Mouse (Mus musculus) CH12.LX (cell line): ENCODE data around the gene Bcl9l. TPM values are rescaled to one million over a fixed set of nuclear protein-coding genes. Genes with fewer than 3 reads are reported as not detected.

Experiments
- DNase-seq: peaks from one replicate; pipeline ENCODE4 v3.0.0-alpha.2; 2013; ENCODE audit errors: extremely low read depth
- H3K27ac ChIP-seq: 2 replicates; pipeline ENCODE4 v1.5.1; 2012; ENCODE audit warnings: low read depth, mild to moderate bottlenecking, control low read depth, moderate library complexity; ENCODE audit not compliant: insufficient read depth
- H3K27me3 ChIP-seq: replicated peaks from 2 replicates; pipeline ENCODE3; 2012; ENCODE audit warnings: inconsistent platforms
- H3K36me3 ChIP-seq, 2 experiments: replicated peaks in 1 of 2; 2 replicates each; pipeline versions ENCODE3 to v1.6.1; 2012; ENCODE audit warnings: inconsistent platforms in 1 of 2, low read length in 1 of 2, mild to moderate bottlenecking in 1 of 2, mixed read lengths in 1 of 2, moderate library complexity in 1 of 2; ENCODE audit not compliant: control insufficient read depth in 1 of 2, insufficient read depth in 1 of 2
- H3K4me1 ChIP-seq, 2 experiments: 2 replicates each; pipeline ENCODE4 v1.6.1; 2012; ENCODE audit warnings: inconsistent platforms in 1 of 2, moderate library complexity in 1 of 2; ENCODE audit not compliant: insufficient read depth in 2 of 2, control insufficient read depth in 1 of 2
- H3K4me2 ChIP-seq: 2 replicates; pipeline ENCODE4 v1.6.1; 2012; ENCODE audit warnings: low read depth, mild to moderate bottlenecking, control low read depth; ENCODE audit not compliant: poor library complexity, insufficient read depth, severe bottlenecking
- H3K4me3 ChIP-seq, 3 experiments: fragments of 150-350 bp in 1 of 3; sonication (generic) in 1 of 3; replicated peaks in 1 of 3; 2 replicates each; pipeline versions ENCODE3 to v1.5.1; 2011 to 2012; ENCODE audit warnings: low read depth in 2 of 3, low read length in 2 of 3, mild to moderate bottlenecking in 2 of 3, moderate library complexity in 2 of 3, control low read depth in 1 of 3, improper control_type of control experiment in 1 of 3, inconsistent platforms in 1 of 3, mixed read lengths in 1 of 3; ENCODE audit not compliant: poor library complexity in 1 of 3
- H3K79me2 ChIP-seq: replicated peaks from 2 replicates; pipeline ENCODE4 v1.6.1; 2012; ENCODE audit warnings: mild to moderate bottlenecking, moderate library complexity; ENCODE audit not compliant: control insufficient read depth, poor library complexity, insufficient read depth, severe bottlenecking; ENCODE audit errors: extremely low read depth
- H3K9ac ChIP-seq: 2 replicates; pipeline ENCODE4 v1.6.1; 2012; ENCODE audit warnings: low read depth, mild to moderate bottlenecking, control low read depth, moderate library complexity; ENCODE audit not compliant: insufficient read depth
- H3K9me3 ChIP-seq: replicated peaks from 2 replicates; pipeline ENCODE3; 2012; ENCODE audit warnings: low read length, inconsistent platforms, mixed read lengths
- GABPA ChIP-seq: IDR thresholded peaks from 2 replicates; pipeline ENCODE4 v1.6.1; 2012; ENCODE audit warnings: low read depth, low read length, improper control_type of control experiment, inconsistent platforms; ENCODE audit not compliant: insufficient replicate concordance
- JUN ChIP-seq: IDR thresholded peaks from 2 replicates; pipeline ENCODE4 v1.6.1; 2011; ENCODE audit warnings: low read depth, mild to moderate bottlenecking, low read length, improper control_type of control experiment, moderate library complexity; ENCODE audit not compliant: insufficient read depth
- KAT2A ChIP-seq: IDR thresholded peaks from 2 replicates; pipeline ENCODE4 v1.6.1; 2012; ENCODE audit warnings: low read length, improper control_type of control experiment, inconsistent platforms; ENCODE audit not compliant: insufficient replicate concordance
- TCF12 ChIP-seq: IDR thresholded peaks from 2 replicates; pipeline ENCODE4 v1.6.1; 2014; ENCODE audit warnings: low read depth, mild to moderate bottlenecking, inconsistent platforms, low read length, improper control_type of control experiment
- dilution Hi-C: fragments of 300-500 bp; cut with MboI; formaldehyde crosslinking; loops from 2 replicates; pipeline ENCODE4 v1.14.3; 2020; ENCODE audit warnings: low sequenced_read_pairs; ENCODE audit not compliant: extremely low pct_unique_long_range_greater_than_20kb, extremely low pct_ligation_motif_present
- in situ Hi-C: fragments of 300-500 bp; cut with MboI; formaldehyde crosslinking; loops from 3 replicates; pipeline ENCODE4 v1.14.3; 2019; ENCODE audit warnings: low sequenced_read_pairs, low pct_ligation_motif_present, low pct_unique_long_range_greater_than_20kb, mixed read lengths
- polyA plus RNA-seq: library from polyadenylated mRNA; unstranded; fragments of >175 nt; gene quantifications from 2 replicates; pipeline ENCODE4 v1.2.1, GENCODE M21; 2012; ENCODE audit warnings: low read depth; ENCODE audit not compliant: insufficient read length
- total RNA-seq, 2 experiments: library from RNA; depleted of rRNA; stranded (reverse); fragments of 300-350 nt in 1 of 2; fragments of >200 nt in 1 of 2; gene quantifications; 2 replicates each; pipeline ENCODE4 v1.2.3; 2012 to 2014

Gene Bcl9l
- total and polyA plus RNA-seq, 3 experiments = 0.67 to 7.5 (median 1.6) TPM

GRCm38 (mm10) chr9:44552161-44552560, 69.5 kb downstream of the Bcl9l start:
- no peaks in the 10 kb centered on the region for H3K79me2 ChIP-seq
- no peak overlapping the region for H3K4me3 ChIP-seq
- in situ Hi-C loops (no loop called here), dilution Hi-C loops (no loop called here)
- no peak overlapping the region for H3K4me2 ChIP-seq
- H3K27me3 ChIP-seq = no peaks in the 10 kb centered on the region
- peaks cover 6% of the 10 kb centered on the region for H3K9me3 ChIP-seq
- H3K36me3 ChIP-seq = peaks cover 0 to 2% of the 10 kb centered on the region in 2 experiments
- TF ChIP-seq JUN (no peak), KAT2A (no peak), TCF12 (no peak), GABPA (no peak)
- no peak overlapping the region for H3K27ac ChIP-seq
- no peak for DNase-seq
- H3K9ac ChIP-seq = no peak overlapping the region
- H3K4me1 ChIP-seq = peaks cover 0 to 8% of the 10 kb centered on the region in 2 experiments; a peak in 2 of 4 replicates

Other genes starting within 250 kb of the Bcl9l start
Only the 20 nearest of the 21 such genes appear.
- gene Ccdc153, start 242.1 kb upstream of the Bcl9l start, total RNA-seq (2012; rRNA removed) = not detected in 2 replicates
- not detected in 2 replicates for gene Ccdc153, start 242.1 kb upstream of the Bcl9l start, total RNA-seq (2014; rRNA removed)
- gene Ccdc153, start 242.1 kb upstream of the Bcl9l start, polyA plus RNA-seq = not detected in 2 replicates
- gene Pdzd3, start 231.4 kb upstream of the Bcl9l start, total RNA-seq (2012; rRNA removed) = 0.13 TPM in 1 of 2 replicates, not detected in the other
- 0.09 TPM in 1 of 2 replicates, not detected in the other for gene Pdzd3, start 231.4 kb upstream of the Bcl9l start, total RNA-seq (2014; rRNA removed)
- 0.21 and 0.26 TPM in 2 replicates for gene Pdzd3, start 231.4 kb upstream of the Bcl9l start, polyA plus RNA-seq
- gene Nlrx1, start 214.2 kb upstream of the Bcl9l start, total RNA-seq (2012; rRNA removed) = 8.8 and 10.9 TPM in 2 replicates
- gene Nlrx1, start 214.2 kb upstream of the Bcl9l start, total RNA-seq (2014; rRNA removed) = 8.0 and 8.8 TPM in 2 replicates
- 12.6 and 15.4 TPM in 2 replicates for gene Nlrx1, start 214.2 kb upstream of the Bcl9l start, polyA plus RNA-seq
- gene Abcg4, start 194.2 kb upstream of the Bcl9l start, total RNA-seq (2012; rRNA removed) = 0.38 and 0.72 TPM in 2 replicates
- gene Abcg4, start 194.2 kb upstream of the Bcl9l start, total RNA-seq (2014; rRNA removed) = 0.23 TPM in 2 replicates
- gene Abcg4, start 194.2 kb upstream of the Bcl9l start, polyA plus RNA-seq = 0.82 and 1.1 TPM in 2 replicates
- 16.5 and 16.6 TPM in 2 replicates for gene Hinfp, start 177.2 kb upstream of the Bcl9l start, total RNA-seq (2012; rRNA removed)
- gene Hinfp, start 177.2 kb upstream of the Bcl9l start, total RNA-seq (2014; rRNA removed) = 13.6 and 14.0 TPM in 2 replicates
- 18.9 and 22.3 TPM in 2 replicates for gene Hinfp, start 177.2 kb upstream of the Bcl9l start, polyA plus RNA-seq
- gene C2cd2l, start 162.5 kb upstream of the Bcl9l start, total RNA-seq (2012; rRNA removed) = 7.2 TPM in 2 replicates
- gene C2cd2l, start 162.5 kb upstream of the Bcl9l start, total RNA-seq (2014; rRNA removed) = 2.5 and 2.9 TPM in 2 replicates
- 7.3 and 8.6 TPM in 2 replicates for gene C2cd2l, start 162.5 kb upstream of the Bcl9l start, polyA plus RNA-seq
- gene Dpagt1, start 156.8 kb upstream of the Bcl9l start, total RNA-seq (2012; rRNA removed) = 15.8 and 16.2 TPM in 2 replicates
- gene Dpagt1, start 156.8 kb upstream of the Bcl9l start, total RNA-seq (2014; rRNA removed) = 6.4 and 8.5 TPM in 2 replicates
- gene Dpagt1, start 156.8 kb upstream of the Bcl9l start, polyA plus RNA-seq = 31.5 and 41.7 TPM in 2 replicates
- gene H2afx, start 148.1 kb upstream of the Bcl9l start, total RNA-seq (2012; rRNA removed) = 488 and 589 TPM in 2 replicates
- gene H2afx, start 148.1 kb upstream of the Bcl9l start, total RNA-seq (2014; rRNA removed) = 32.5 and 36.3 TPM in 2 replicates
- 39.5 and 56.6 TPM in 2 replicates for gene H2afx, start 148.1 kb upstream of the Bcl9l start, polyA plus RNA-seq
- gene Hmbs, start 138.6 kb upstream of the Bcl9l start, total RNA-seq (2012; rRNA removed) = 74.0 and 80.9 TPM in 2 replicates
- 73.7 and 75.2 TPM in 2 replicates for gene Hmbs, start 138.6 kb upstream of the Bcl9l start, total RNA-seq (2014; rRNA removed)
- 65.0 and 65.1 TPM in 2 replicates for gene Hmbs, start 138.6 kb upstream of the Bcl9l start, polyA plus RNA-seq
- gene Vps11, start 121.2 kb upstream of the Bcl9l start, total RNA-seq (2012; rRNA removed) = 21.4 and 22.1 TPM in 2 replicates
- 16.1 and 17.4 TPM in 2 replicates for gene Vps11, start 121.2 kb upstream of the Bcl9l start, total RNA-seq (2014; rRNA removed)
- gene Vps11, start 121.2 kb upstream of the Bcl9l start, polyA plus RNA-seq = 23.2 and 24.8 TPM in 2 replicates
- 88.7 and 148 TPM in 2 replicates for gene Hyou1, start 103.3 kb upstream of the Bcl9l start, total RNA-seq (2012; rRNA removed)
- 31.9 and 32.6 TPM in 2 replicates for gene Hyou1, start 103.3 kb upstream of the Bcl9l start, total RNA-seq (2014; rRNA removed)
- 89.9 and 90.8 TPM in 2 replicates for gene Hyou1, start 103.3 kb upstream of the Bcl9l start, polyA plus RNA-seq
- gene Slc37a4, start 86.0 kb upstream of the Bcl9l start, total RNA-seq (2012; rRNA removed) = 13.8 and 25.5 TPM in 2 replicates
- gene Slc37a4, start 86.0 kb upstream of the Bcl9l start, total RNA-seq (2014; rRNA removed) = 29.9 and 38.7 TPM in 2 replicates
- 10.3 and 11.7 TPM in 2 replicates for gene Slc37a4, start 86.0 kb upstream of the Bcl9l start, polyA plus RNA-seq
- 2,535 and 3,076 TPM in 2 replicates for gene Rps25, start 75.7 kb upstream of the Bcl9l start, total RNA-seq (2012; rRNA removed)
- gene Rps25, start 75.7 kb upstream of the Bcl9l start, total RNA-seq (2014; rRNA removed) = 3,131 and 3,378 TPM in 2 replicates
- 2,547 and 3,250 TPM in 2 replicates for gene Rps25, start 75.7 kb upstream of the Bcl9l start, polyA plus RNA-seq
- 81.3 and 88.2 TPM in 2 replicates for gene Trappc4, start 75.2 kb upstream of the Bcl9l start, total RNA-seq (2012; rRNA removed)
- 125 and 135 TPM in 2 replicates for gene Trappc4, start 75.2 kb upstream of the Bcl9l start, total RNA-seq (2014; rRNA removed)
- 55.9 and 69.2 TPM in 2 replicates for gene Trappc4, start 75.2 kb upstream of the Bcl9l start, polyA plus RNA-seq
- 25.4 and 30.4 TPM in 2 replicates for gene Ccdc84, start 64.3 kb upstream of the Bcl9l start, total RNA-seq (2012; rRNA removed)
- 21.7 and 26.0 TPM in 2 replicates for gene Ccdc84, start 64.3 kb upstream of the Bcl9l start, total RNA-seq (2014; rRNA removed)
- gene Ccdc84, start 64.3 kb upstream of the Bcl9l start, polyA plus RNA-seq = 16.5 and 18.3 TPM in 2 replicates
- 0.08 and 0.21 TPM in 2 replicates for gene Foxr1, start 41.7 kb upstream of the Bcl9l start, total RNA-seq (2012; rRNA removed)
- gene Foxr1, start 41.7 kb upstream of the Bcl9l start, total RNA-seq (2014; rRNA removed) = not detected in 2 replicates
- 1.4 and 1.5 TPM in 2 replicates for gene Foxr1, start 41.7 kb upstream of the Bcl9l start, polyA plus RNA-seq
- gene Upk2, start 27.8 kb upstream of the Bcl9l start, total RNA-seq (2012; rRNA removed) = not detected in 2 replicates
- not detected in 2 replicates for gene Upk2, start 27.8 kb upstream of the Bcl9l start, total RNA-seq (2014; rRNA removed)
- not detected in 2 replicates for gene Upk2, start 27.8 kb upstream of the Bcl9l start, polyA plus RNA-seq
- 27.7 and 30.2 TPM in 2 replicates for gene Cxcr5, start 79.1 kb downstream of the Bcl9l start, total RNA-seq (2012; rRNA removed)
- 75.4 and 93.4 TPM in 2 replicates for gene Cxcr5, start 79.1 kb downstream of the Bcl9l start, total RNA-seq (2014; rRNA removed)
- gene Cxcr5, start 79.1 kb downstream of the Bcl9l start, polyA plus RNA-seq = 61.2 and 70.5 TPM in 2 replicates
- 41.5 and 42.3 TPM in 2 replicates for gene Ddx6, start 122.1 kb downstream of the Bcl9l start, total RNA-seq (2012; rRNA removed)
- 66.7 and 71.4 TPM in 2 replicates for gene Ddx6, start 122.1 kb downstream of the Bcl9l start, total RNA-seq (2014; rRNA removed)
- gene Ddx6, start 122.1 kb downstream of the Bcl9l start, polyA plus RNA-seq = 77.1 and 81.2 TPM in 2 replicates
- not detected in 2 replicates for gene Treh, start 190.4 kb downstream of the Bcl9l start, total RNA-seq (2012; rRNA removed)
- not detected in 2 replicates for gene Treh, start 190.4 kb downstream of the Bcl9l start, total RNA-seq (2014; rRNA removed)
- gene Treh, start 190.4 kb downstream of the Bcl9l start, polyA plus RNA-seq = not detected in 2 replicates